In genomic region chr2:179297057-179297456, GRCm38 (mm10) we compare ENCODE assay signal across 18 mouse cellular contexts.
DNase-seq lines count a peak whose midpoint lies in the region; ATAC-seq lines count a peak whose summit lies in the region.
"Had no signal": no experiment of that assay in that cellular context is flagged by ENCODE, and none has a peak within 500 bp of the region (broad histone marks: within the 10 kb centered on the region; RNA-seq: fewer than 3 reads in every experiment).

No protein-coding gene starts in this region.

- peaks cover 2% of the 10 kb centered on the region; the same call in 1 of the 2 replicates for H3K27me3 ChIP-seq in embryonic facial prominence, embryonic 10.5 days (replicated peaks; ENCODE audit: low read depth, poor library complexity, severe bottlenecking)
- no peaks in the 10 kb centered on the region for H3K27me3 ChIP-seq in forebrain, embryonic 11.5 days (ENCODE audit: control insufficient read depth, insufficient read depth, low read length)
- H3K27me3 ChIP-seq in midbrain, embryonic 10.5 days (ENCODE audit: low read depth, poor library complexity, severe bottlenecking) = peaks cover 28% of the 10 kb centered on the region
- H3K27me3 ChIP-seq in heart, embryonic 10.5 days (ENCODE audit: insufficient read depth, poor library complexity, severe bottlenecking) = no peaks in the 10 kb centered on the region
- H3K27me3 ChIP-seq: liver, embryonic 12.5 days; stomach, embryonic 15.5 days had no signal

- 58% methylated on average over 9 of the region's 9 CpGs for WGBS in embryonic facial prominence, embryonic 10.5 days
- 15% methylated on average over 9 of the region's 9 CpGs for WGBS in forebrain, embryonic 11.5 days
- WGBS in midbrain, embryonic 10.5 days = 23% methylated on average over 9 of the region's 9 CpGs
- WGBS in heart, embryonic 10.5 days = 84% methylated on average over 9 of the region's 9 CpGs

- H3K27ac ChIP-seq in embryonic facial prominence, embryonic 10.5 days (replicated peaks) = no peak overlapping the region
- peak overlapping the region; percentile 53; the same call in 1 of the 2 replicates for H3K27ac ChIP-seq in forebrain, embryonic 11.5 days (ENCODE audit: low read depth, low read length)
- H3K27ac ChIP-seq in midbrain, embryonic 10.5 days (replicated peaks) = peak overlapping the region; percentile 76
- no peak overlapping the region for H3K27ac ChIP-seq in heart, embryonic 10.5 days
- H3K27ac ChIP-seq: left cerebral cortex, adult 2 months; liver, embryonic 12.5 days; macrophage; stomach, embryonic 15.5 days had no signal

- DNase-seq in embryonic facial prominence, embryonic 10.5 days (ENCODE audit: low spot score) = peak; percentile 12
- DNase-seq in forebrain, embryonic 11.5 days (ENCODE audit: low spot score) = peak; percentile 64
- DNase-seq in midbrain, embryonic 10.5 days (ENCODE audit: low spot score) = peak; percentile 70
- peak; percentile 6 for DNase-seq in retina, adult 2 months (ENCODE audit: low read depth, low spot score)
- no peak for DNase-seq in lung, postnatal 10 days
- DNase-seq in heart, embryonic 10.5 days (ENCODE audit: low spot score) = no peak
- DNase-seq in thymus, adult 18-20 months = no peak
- DNase-seq: cerebellum, adult 9-10 months; heart, postnatal 4 days; kidney, postnatal 14 days; lung, embryonic 14.5 days had no signal

- no peaks in the 10 kb centered on the region for H3K9me3 ChIP-seq in embryonic facial prominence, embryonic 10.5 days
- H3K9me3 ChIP-seq in forebrain, embryonic 11.5 days (ENCODE audit: control insufficient read depth, low read length) = no peaks in the 10 kb centered on the region
- H3K9me3 ChIP-seq in midbrain, embryonic 10.5 days (replicated peaks) = no peaks in the 10 kb centered on the region
- H3K9me3 ChIP-seq in heart, embryonic 10.5 days = no peaks in the 10 kb centered on the region
- H3K9me3 ChIP-seq: liver, embryonic 12.5 days; stomach, embryonic 15.5 days had no signal

- H3K4me2 ChIP-seq in forebrain, embryonic 11.5 days (ENCODE audit: low read depth, low read length, severe bottlenecking) = no peak overlapping the region
- H3K4me2 ChIP-seq: liver, embryonic 12.5 days; lung, embryonic 14.5 days; stomach, embryonic 15.5 days had no signal

- peaks cover 17% of the 10 kb centered on the region for H3K4me1 ChIP-seq in embryonic facial prominence, embryonic 10.5 days
- peaks cover 7% of the 10 kb centered on the region; the same call in 1 of the 2 replicates for H3K4me1 ChIP-seq in forebrain, embryonic 11.5 days (replicated peaks; ENCODE audit: control insufficient read depth, insufficient read depth, low read length)
- peaks cover 48% of the 10 kb centered on the region for H3K4me1 ChIP-seq in midbrain, embryonic 10.5 days
- H3K4me1 ChIP-seq in heart, embryonic 10.5 days = no peaks in the 10 kb centered on the region
- H3K4me1 ChIP-seq: liver, embryonic 12.5 days; stomach, embryonic 15.5 days had no signal

- no peak overlapping the region for H3K4me3 ChIP-seq in embryonic facial prominence, embryonic 10.5 days
- H3K4me3 ChIP-seq in forebrain, embryonic 11.5 days (ENCODE audit: low read depth, low read length) = no peak overlapping the region
- H3K4me3 ChIP-seq in midbrain, embryonic 10.5 days = no peak overlapping the region
- no peak overlapping the region for H3K4me3 ChIP-seq in heart, embryonic 10.5 days
- H3K4me3 ChIP-seq: left cerebral cortex, adult 2 months; liver, embryonic 12.5 days; stomach, embryonic 15.5 days had no signal

- no peaks in the 10 kb centered on the region for H3K36me3 ChIP-seq in embryonic facial prominence, embryonic 10.5 days (replicated peaks)
- no peaks in the 10 kb centered on the region for H3K36me3 ChIP-seq in forebrain, embryonic 11.5 days (ENCODE audit: control insufficient read depth, insufficient read depth, low read length)
- H3K36me3 ChIP-seq in midbrain, embryonic 10.5 days = no peaks in the 10 kb centered on the region
- no peaks in the 10 kb centered on the region for H3K36me3 ChIP-seq in heart, embryonic 10.5 days
- H3K36me3 ChIP-seq: G1E; liver, embryonic 12.5 days; stomach, embryonic 15.5 days had no signal

- peak; percentile 83 for ATAC-seq in forebrain, embryonic 11.5 days (replicated peaks; ENCODE audit: low FRiP score)
- ATAC-seq: CD4-positive, CD25-positive, alpha-beta regulatory T cell, adult 4 months; intestine, postnatal 0 days; liver, embryonic 12.5 days had no signal

- H3K9ac ChIP-seq in forebrain, embryonic 11.5 days (ENCODE audit: low read length) = no peak overlapping the region
- H3K9ac ChIP-seq: liver, embryonic 12.5 days; lung, embryonic 14.5 days; stomach, embryonic 15.5 days had no signal

Comparison
In these comparisons a context has a peak if more than half of its experiments do, and no peak if none do; other contexts are left out.
1. DNase-seq: peak in embryonic facial prominence, embryonic 10.5 days (single experiment), forebrain, embryonic 11.5 days (single experiment), midbrain, embryonic 10.5 days (single experiment) and retina, adult 2 months (single experiment); none in lung, postnatal 10 days (single experiment), heart, embryonic 10.5 days (single experiment) and thymus, adult 18-20 months (0 of 2).
2. H3K27ac ChIP-seq: peak in forebrain, embryonic 11.5 days (single experiment) and midbrain, embryonic 10.5 days (single experiment); none in embryonic facial prominence, embryonic 10.5 days (single experiment) and heart, embryonic 10.5 days (single experiment).